Mouse (Mus musculus) testis, adult 2 months (tissue): ENCODE results near the gene Srarp. TPM values are rescaled to one million over a fixed set of nuclear protein-coding genes. Genes with fewer than 3 reads are reported as not detected.

Experiments
- H3K27ac ChIP-seq: fragments of 200-500 bp; 2 replicates; pipeline ENCODE4 v1.5.1; 2012; ENCODE audit warnings: low read depth, low read length; ENCODE audit not compliant: control insufficient read depth, insufficient read depth
- H3K27me3 ChIP-seq: fragments of 200-500 bp; 2 replicates; pipeline ENCODE4 v1.6.1; 2012; ENCODE audit warnings: mild to moderate bottlenecking, low read length, moderate library complexity; ENCODE audit not compliant: control insufficient read depth, insufficient read depth
- H3K36me3 ChIP-seq: fragments of 200-500 bp; 2 replicates; pipeline ENCODE4 v1.6.1; 2012; ENCODE audit warnings: mild to moderate bottlenecking, low read length; ENCODE audit not compliant: control insufficient read depth, insufficient read depth
- H3K4me1 ChIP-seq: fragments of 200-500 bp; 2 replicates; pipeline ENCODE4 v1.6.1; 2012; ENCODE audit warnings: low read length; ENCODE audit not compliant: control insufficient read depth, insufficient read depth
- H3K4me3 ChIP-seq: fragments of 200-500 bp; 2 replicates; pipeline ENCODE4 v1.5.1; 2012; ENCODE audit warnings: low read depth, mild to moderate bottlenecking, low read length, moderate library complexity, mixed read lengths; ENCODE audit not compliant: control insufficient read depth
- CTCF ChIP-seq: fragments of 200-500 bp; IDR thresholded peaks from 2 replicates; pipeline ENCODE4 v1.5.1; 2012; ENCODE audit warnings: low read depth, mild to moderate bottlenecking, inconsistent platforms, low read length, moderate library complexity; ENCODE audit not compliant: control insufficient read depth, insufficient read depth, insufficient replicate concordance
- POLR2A ChIP-seq: fragments of 200-500 bp; IDR thresholded peaks from 2 replicates; pipeline ENCODE4 v1.6.1; 2012; ENCODE audit warnings: low read depth, mild to moderate bottlenecking, inconsistent platforms, low read length, moderate library complexity; ENCODE audit not compliant: control insufficient read depth
- polyA plus RNA-seq: library from polyadenylated mRNA; depleted of rRNA; stranded (reverse); fragments of >200 nt; gene quantifications from 2 replicates; pipeline ENCODE4 v1.2.3, GENCODE M21; 2012

Srarp gene
- polyA plus RNA-seq, 1 experiment, result 0.67 TPM

- peaks cover under 1% of the 10 kb centered on the region for H3K4me1 ChIP-seq
- no peak overlapping the region for H3K4me3 ChIP-seq
- no peaks in the 10 kb centered on the region for H3K27me3 ChIP-seq
- TF ChIP-seq POLR2A (no peak), CTCF (peak; percentile 70; the same call in 1 of the 2 replicates)
- no peak overlapping the region for H3K27ac ChIP-seq
- no peaks in the 10 kb centered on the region for H3K36me3 ChIP-seq
These were observed 4.9 kb downstream of the Srarp start for GRCm38 (mm10) chr4:141430997-141431396.

DNA sequence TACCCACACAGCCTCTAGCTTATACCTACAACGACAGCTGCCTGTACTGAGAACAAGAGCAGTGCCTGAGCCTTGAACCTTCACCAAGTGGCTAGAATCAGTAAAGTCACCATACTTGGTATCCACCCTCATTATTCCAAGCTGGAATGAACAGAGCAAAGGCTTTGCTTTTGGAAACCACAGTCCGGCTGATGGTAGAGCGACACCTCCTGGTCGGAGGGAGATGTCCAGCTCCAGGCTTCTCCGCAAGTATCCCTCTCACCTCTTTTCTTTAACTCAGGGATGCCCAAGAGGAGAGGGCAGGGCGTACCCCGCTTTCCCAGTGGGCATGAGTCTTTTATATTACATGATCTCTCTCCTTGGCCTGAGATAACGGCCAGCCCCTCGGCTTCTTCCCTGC is 6.1 kb downstream of the Srarp start:
- Histone ChIP-seq H3K4me1 (peaks cover 10% of the 10 kb centered on the region), H3K4me3 (no peak overlapping the region), H3K27ac (no peak overlapping the region), H3K36me3 (no peaks in the 10 kb centered on the region), H3K27me3 (no peaks in the 10 kb centered on the region)
- TF ChIP-seq POLR2A (no peak), CTCF (no peak; the same call in 1 of the 2 replicates)

DNA sequence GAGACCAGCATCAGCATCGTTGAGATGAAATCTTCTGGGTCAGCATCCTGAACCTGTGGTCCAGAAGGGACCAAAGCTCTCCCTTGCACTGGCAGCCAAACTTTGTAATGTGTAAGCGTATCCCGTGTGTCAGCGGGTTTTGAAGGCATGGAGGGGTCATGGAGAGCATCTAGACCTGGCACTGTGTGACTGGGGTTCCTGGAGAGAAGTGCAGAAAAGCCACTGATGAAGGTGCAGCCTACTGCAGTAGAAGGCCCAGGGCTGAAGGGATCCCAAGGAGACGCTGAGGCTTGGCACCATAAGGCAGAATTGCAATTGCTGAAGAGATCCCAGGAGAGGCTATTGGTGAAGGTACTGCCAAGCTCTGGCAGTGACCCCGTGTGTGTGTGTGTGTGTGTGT is 6.5 kb downstream of the Srarp start:
- H3K4me3 ChIP-seq, result no peak overlapping the region
- H3K27me3 ChIP-seq, result no peaks in the 10 kb centered on the region
- no peak for TF ChIP-seq POLR2A
- TF ChIP-seq CTCF, result no peak

GRCm38 (mm10) chr4:141427921-141428320 is 8.0 kb downstream of the Srarp start:
- Histone ChIP-seq H3K4me3 (no peak overlapping the region), H3K27ac (no peak overlapping the region), H3K27me3 (no peaks in the 10 kb centered on the region), H3K36me3 (no peaks in the 10 kb centered on the region), H3K4me1 (peaks cover 10% of the 10 kb centered on the region)
- no peak for TF ChIP-seq POLR2A
- no peak for TF ChIP-seq CTCF

More for the DNA sequence above, 6.5 kb downstream of the Srarp start:
- Histone ChIP-seq H3K4me1 (peaks cover 10% of the 10 kb centered on the region), H3K27ac (no peak overlapping the region), H3K36me3 (no peaks in the 10 kb centered on the region)

- no peaks in the 10 kb centered on the region for H3K27me3 ChIP-seq
- no peak overlapping the region for H3K4me3 ChIP-seq
- H3K36me3 ChIP-seq, result no peaks in the 10 kb centered on the region
- TF ChIP-seq CTCF, result no peak
- TF ChIP-seq POLR2A, result no peak
- H3K4me1 ChIP-seq, result peaks cover 15% of the 10 kb centered on the region
- H3K27ac ChIP-seq, result peak overlapping the region; percentile 61
These were observed 8.8 kb downstream of the Srarp start for GRCm38 (mm10) chr4:141426796-141427745.

DNA sequence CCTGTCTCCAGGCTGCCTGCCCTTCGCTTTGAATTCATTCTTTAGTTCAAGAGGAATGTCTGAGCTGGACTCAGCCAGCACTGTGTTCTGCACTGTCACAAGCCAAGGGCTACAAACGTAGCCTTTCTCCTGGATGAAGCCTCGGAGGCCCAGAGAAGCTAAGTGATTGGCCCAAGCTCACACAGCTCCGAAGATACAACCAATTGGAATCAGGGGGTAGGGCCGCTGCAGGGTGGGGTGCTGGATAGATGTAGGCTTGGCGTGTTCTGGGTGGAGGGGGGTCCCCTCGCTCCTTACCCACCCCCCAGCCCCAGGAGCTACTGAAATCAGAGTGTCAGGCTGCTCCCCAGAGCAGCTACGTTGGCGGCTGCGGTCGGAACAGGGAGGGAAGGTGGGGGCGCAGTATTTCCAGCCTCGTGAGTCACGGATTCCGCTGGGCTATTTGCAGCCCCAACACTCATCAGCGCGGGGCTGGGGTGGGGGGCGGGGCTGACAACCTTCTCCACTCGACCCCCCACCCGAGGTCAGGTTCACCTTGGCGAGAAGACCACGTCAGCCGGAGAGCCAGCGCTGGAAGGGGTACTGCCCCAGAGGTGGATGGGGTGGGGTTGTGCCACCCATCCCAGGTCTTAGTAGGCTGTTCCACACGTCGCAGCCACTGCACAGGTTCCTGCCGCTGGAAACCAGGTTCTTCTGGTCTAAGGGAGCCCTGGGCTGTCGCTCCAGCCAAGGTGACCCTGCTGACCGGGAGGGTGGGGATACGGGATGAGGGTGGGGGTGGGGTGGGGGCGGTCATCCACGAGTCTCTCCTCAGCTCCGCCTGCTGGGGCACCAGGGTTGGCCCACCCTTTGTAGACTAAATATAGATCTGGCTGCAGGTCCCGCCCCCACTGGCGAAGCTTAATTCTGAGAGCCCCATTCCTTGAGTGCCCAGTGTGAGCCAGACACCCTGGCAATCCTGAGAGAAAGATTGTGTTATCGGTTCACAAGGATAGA is 10.1 kb downstream of the Srarp start:
- H3K4me3 ChIP-seq, result peak overlapping the region; percentile 10; the same call in 1 of the 2 replicates
- H3K4me1 ChIP-seq, result peaks cover 28% of the 10 kb centered on the region
- no peaks in the 10 kb centered on the region for H3K27me3 ChIP-seq
- no peak overlapping the region for H3K27ac ChIP-seq
- TF ChIP-seq POLR2A (no peak), CTCF (no peak)
- no peaks in the 10 kb centered on the region for H3K36me3 ChIP-seq
